Mouse (Mus musculus): ENCODE results near the gene Ifi47. TPM values are rescaled to one million over a fixed set of nuclear protein-coding genes. Genes with fewer than 3 reads are reported as not detected.
A peak's percentile ranks its signal among the peaks of the same experiment; 100 is the strongest.

The Ifi47 gene
- total and polyA plus RNA-seq, 2 experiments from 2014 or later: 1.4 to 3.3 TPM

- WGBS: 92% methylated on average over 6 of the region's 6 CpGs
Measured at GRCm38 (mm10) chr11:49093861-49094660, 17.7 kb downstream of the Ifi47 start.

DNA sequence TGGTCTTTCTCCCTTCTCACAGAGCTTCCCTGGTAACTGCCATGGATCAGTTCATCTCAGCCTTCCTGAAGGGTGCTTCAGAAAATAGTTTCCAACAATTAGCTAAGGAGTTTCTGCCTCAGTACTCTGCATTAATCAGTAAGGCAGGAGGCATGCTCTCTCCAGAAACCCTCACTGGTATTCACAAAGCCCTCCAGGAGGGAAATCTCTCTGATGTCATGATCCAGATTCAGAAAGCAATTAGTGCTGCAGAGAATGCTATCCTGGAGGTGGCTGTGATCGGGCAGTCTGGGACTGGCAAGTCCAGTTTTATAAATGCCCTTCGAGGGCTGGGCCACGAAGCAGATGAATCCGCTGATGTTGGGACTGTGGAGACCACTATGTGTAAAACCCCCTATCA is 19.0 kb downstream of the Ifi47 start:
- Histone ChIP-seq H3K27ac (ENCODE audit: low read depth, low read length) (no peak overlapping the region), H3K36me3 (ENCODE audit: insufficient read depth, low read length) (no peaks in the 10 kb centered on the region), H3K4me2 (ENCODE audit: low read depth, low read length, poor library complexity, severe bottlenecking) (no peak overlapping the region), H3K4me1 (ENCODE audit: insufficient read depth, low read length) (no peaks in the 10 kb centered on the region), H3K9me3 (ENCODE audit: low read length) (no peaks in the 10 kb centered on the region), H3K4me3 (ENCODE audit: low read depth, low read length) (no peak overlapping the region), H3K9ac (replicated peaks; ENCODE audit: low read length, poor library complexity, severe bottlenecking) (no peak overlapping the region), H3K27me3 (ENCODE audit: insufficient read depth, low read length) (no peaks in the 10 kb centered on the region)
- WGBS: 78% methylated on average over 4 of the region's 4 CpGs
- TF ChIP-seq CTCF (IDR thresholded peaks at IDR 0.05): no peak
- ATAC-seq (ENCODE audit: low FRiP score) (no peak), DNase-seq (ENCODE audit: low spot score) (no peak)

More at GRCm38 (mm10) chr11:49093861-49094660, 17.7 kb downstream of the Ifi47 start:
- no peaks in the 10 kb centered on the region for H3K9me3 ChIP-seq (ENCODE audit: low read length)
- no peak overlapping the region for H3K9ac ChIP-seq (replicated peaks; ENCODE audit: low read length, poor library complexity, severe bottlenecking)
- no peaks in the 10 kb centered on the region for H3K4me1 ChIP-seq (ENCODE audit: insufficient read depth, low read length)
- H3K4me2 ChIP-seq (ENCODE audit: low read depth, low read length, poor library complexity, severe bottlenecking): no peak overlapping the region
- no peak overlapping the region for H3K27ac ChIP-seq (ENCODE audit: low read depth, low read length)
- TF ChIP-seq CTCF (IDR thresholded peaks at IDR 0.05): no peak
- no peaks in the 10 kb centered on the region for H3K36me3 ChIP-seq (ENCODE audit: insufficient read depth, low read length)
- no peak for ATAC-seq (ENCODE audit: low FRiP score)
- H3K4me3 ChIP-seq (ENCODE audit: low read depth, low read length): no peak overlapping the region
- DNase-seq (ENCODE audit: low spot score): no peak
- no peaks in the 10 kb centered on the region for H3K27me3 ChIP-seq (ENCODE audit: insufficient read depth, low read length)

GRCm38 (mm10) chr11:49100409-49100808 is 24.0 kb downstream of the Ifi47 start:
- Histone ChIP-seq H3K4me3 (ENCODE audit: low read depth, low read length) (no peak overlapping the region), H3K9ac (replicated peaks; ENCODE audit: low read length, poor library complexity, severe bottlenecking) (no peak overlapping the region), H3K27ac (ENCODE audit: low read depth, low read length) (no peak overlapping the region), H3K4me1 (ENCODE audit: insufficient read depth, low read length) (no peaks in the 10 kb centered on the region), H3K9me3 (ENCODE audit: low read length) (no peaks in the 10 kb centered on the region), H3K36me3 (ENCODE audit: insufficient read depth, low read length) (no peaks in the 10 kb centered on the region), H3K27me3 (ENCODE audit: insufficient read depth, low read length) (no peaks in the 10 kb centered on the region), H3K4me2 (ENCODE audit: low read depth, low read length, poor library complexity, severe bottlenecking) (no peak overlapping the region)
- WGBS: 80% methylated on average over 3 of the region's 3 CpGs
- no peak for ATAC-seq (ENCODE audit: low FRiP score)
- TF ChIP-seq CTCF (IDR thresholded peaks at IDR 0.05): no peak
- DNase-seq (ENCODE audit: low spot score): no peak

GRCm38 (mm10) chr11:49101500-49101899 is 25.1 kb downstream of the Ifi47 start:
- ATAC-seq (ENCODE audit: low FRiP score): no peak

GRCm38 (mm10) chr11:49103047-49103693 is 26.8 kb downstream of the Ifi47 start:
- Histone ChIP-seq H3K9me3 (ENCODE audit: low read length) (no peaks in the 10 kb centered on the region), H3K36me3 (ENCODE audit: insufficient read depth, low read length) (no peaks in the 10 kb centered on the region), H3K27me3 (ENCODE audit: insufficient read depth, low read length) (no peaks in the 10 kb centered on the region; the same call in 1 of the 2 replicates), H3K4me3 (ENCODE audit: low read depth, low read length) (no peak overlapping the region), H3K4me1 (ENCODE audit: insufficient read depth, low read length) (no peaks in the 10 kb centered on the region), H3K27ac (ENCODE audit: low read depth, low read length) (no peak overlapping the region), H3K9ac (replicated peaks; ENCODE audit: low read length, poor library complexity, severe bottlenecking) (no peak overlapping the region), H3K4me2 (ENCODE audit: low read depth, low read length, poor library complexity, severe bottlenecking) (no peak overlapping the region; the same call in 1 of the 2 replicates)
- 15% methylated on average over 8 of the region's 8 CpGs for WGBS
- peak; percentile 84 for DNase-seq (ENCODE audit: low spot score)
- peak; percentile 72 for ATAC-seq (ENCODE audit: low FRiP score)
- TF ChIP-seq CTCF (IDR thresholded peaks at IDR 0.05): peak; percentile 96

More at GRCm38 (mm10) chr11:49101500-49101899, 25.1 kb downstream of the Ifi47 start:
- H3K9ac ChIP-seq (replicated peaks; ENCODE audit: low read length, poor library complexity, severe bottlenecking): no peak overlapping the region
- H3K27ac ChIP-seq (ENCODE audit: low read depth, low read length): no peak overlapping the region
- no peak overlapping the region for H3K4me3 ChIP-seq (ENCODE audit: low read depth, low read length)
- 62% methylated on average over 5 of the region's 5 CpGs for WGBS
- no peak overlapping the region for H3K4me2 ChIP-seq (ENCODE audit: low read depth, low read length, poor library complexity, severe bottlenecking)
- H3K4me1 ChIP-seq (ENCODE audit: insufficient read depth, low read length): no peaks in the 10 kb centered on the region
- H3K27me3 ChIP-seq (ENCODE audit: insufficient read depth, low read length): no peaks in the 10 kb centered on the region; the same call in 1 of the 2 replicates
- H3K36me3 ChIP-seq (ENCODE audit: insufficient read depth, low read length): no peaks in the 10 kb centered on the region
- no peak for DNase-seq (ENCODE audit: low spot score)
- TF ChIP-seq CTCF (IDR thresholded peaks at IDR 0.05): no peak
- H3K9me3 ChIP-seq (ENCODE audit: low read length): no peaks in the 10 kb centered on the region

DNA sequence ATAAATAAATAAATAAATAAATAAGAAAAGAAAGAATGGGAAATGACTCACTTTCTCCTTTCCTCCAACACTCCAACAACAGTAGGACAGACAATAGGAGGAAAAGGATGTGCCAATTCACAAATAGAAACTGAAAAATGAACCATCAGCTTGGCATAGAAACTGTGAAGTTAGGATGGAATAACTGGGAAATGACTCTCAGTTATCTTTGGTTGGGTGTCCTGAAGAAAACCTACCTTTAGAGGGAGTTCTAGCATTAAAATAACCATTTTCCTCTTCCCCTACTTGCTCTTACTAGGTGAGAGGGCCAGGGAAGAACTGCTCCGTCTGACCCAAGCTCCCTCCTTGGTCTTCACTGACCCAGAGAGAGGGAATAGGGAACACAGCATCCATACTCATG is 29.4 kb downstream of the Ifi47 start:
- Histone ChIP-seq H3K9ac (replicated peaks; ENCODE audit: low read length, poor library complexity, severe bottlenecking) (no peak overlapping the region), H3K4me2 (ENCODE audit: low read depth, low read length, poor library complexity, severe bottlenecking) (no peak overlapping the region), H3K36me3 (ENCODE audit: insufficient read depth, low read length) (no peaks in the 10 kb centered on the region), H3K27ac (ENCODE audit: low read depth, low read length) (no peak overlapping the region), H3K27me3 (ENCODE audit: insufficient read depth, low read length) (no peaks in the 10 kb centered on the region; the same call in 1 of the 2 replicates), H3K9me3 (ENCODE audit: low read length) (no peaks in the 10 kb centered on the region), H3K4me1 (ENCODE audit: insufficient read depth, low read length) (no peaks in the 10 kb centered on the region), H3K4me3 (ENCODE audit: low read depth, low read length) (no peak overlapping the region)
- ATAC-seq (ENCODE audit: low FRiP score): no peak
- no peak for TF ChIP-seq CTCF (IDR thresholded peaks at IDR 0.05)
- WGBS: 73% methylated on average over 1 of the region's 1 CpGs
- no peak for DNase-seq (ENCODE audit: low spot score)

Data from midbrain, postnatal 0 days (tissue).